In the genomic region with DNA sequence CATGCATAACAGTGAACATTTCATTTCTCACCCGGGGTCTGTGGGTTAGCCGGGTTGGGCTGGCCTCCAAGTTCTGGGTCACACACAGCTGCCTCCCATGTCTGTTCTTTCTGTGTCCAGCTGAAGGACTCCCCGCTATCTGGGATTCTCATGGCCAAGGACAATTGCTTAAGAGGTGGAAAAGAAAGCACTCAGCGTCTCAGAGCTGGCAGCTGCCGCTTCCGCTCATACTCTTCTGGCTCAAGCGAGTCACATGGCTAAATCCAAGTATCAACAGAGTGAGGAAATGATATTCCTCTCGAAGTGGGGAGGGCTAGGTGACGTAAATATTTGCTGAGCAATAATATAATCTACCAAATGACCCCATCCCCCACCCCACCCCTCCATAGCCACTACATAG, we compare ENCODE assay signal across 8 mouse cellular contexts. TPM values are rescaled to one million over a fixed set of nuclear protein-coding genes. Genes with fewer than 3 reads are reported as not detected.
DNase-seq lines count a peak whose midpoint lies in the region; ATAC-seq and TF ChIP-seq lines count a peak whose summit lies in the region.

No protein-coding gene starts in this region.

- TF ChIP-seq CTCF in liver, embryonic 14.5 days (IDR thresholded peaks at IDR 0.05; ENCODE audit: low read depth): no peak

- no peak for ATAC-seq in embryonic facial prominence, embryonic 15.5 days (ENCODE audit: insufficient number of reproducible peaks, low FRiP score, low TSS enrichment, low read depth)
- peak; percentile 60 for ATAC-seq in liver, embryonic 14.5 days (ENCODE audit: insufficient read depth)
- ATAC-seq in stomach, embryonic 15.5 days (ENCODE audit: insufficient read depth, low FRiP score, low read depth): peak; percentile 69; the same call in 1 of the 2 replicates

- no peaks in the 10 kb centered on the region for H3K9me3 ChIP-seq in heart, embryonic 10.5 days
- H3K9me3 ChIP-seq in embryonic facial prominence, embryonic 15.5 days (replicated peaks): no peaks in the 10 kb centered on the region
- no peaks in the 10 kb centered on the region for H3K9me3 ChIP-seq in liver, embryonic 14.5 days (ENCODE audit: control insufficient read depth, low read length)
- no peaks in the 10 kb centered on the region for H3K9me3 ChIP-seq in stomach, embryonic 15.5 days

- H3K27ac ChIP-seq in heart, embryonic 10.5 days: no peak overlapping the region; the same call in 1 of the 2 replicates
- H3K27ac ChIP-seq in embryonic facial prominence, embryonic 15.5 days (replicated peaks): peak overlapping the region; percentile 80
- peak overlapping the region; percentile 74 for H3K27ac ChIP-seq in liver, embryonic 14.5 days
- H3K27ac ChIP-seq in stomach, embryonic 15.5 days: peak overlapping the region; percentile 77

- intact Hi-C loops in heart, postnatal 36 days (cut with DNase I): loop anchor here (2.0 to 10.0 kb wide), 4 partner anchors 27 to 177 kb away; no protein-coding TSS in a partner anchor

- no peak overlapping the region for H3K4me3 ChIP-seq in heart, embryonic 10.5 days
- H3K4me3 ChIP-seq in embryonic facial prominence, embryonic 15.5 days (replicated peaks): no peak overlapping the region
- H3K4me3 ChIP-seq in liver, embryonic 14.5 days (ENCODE audit: insufficient read depth in 1 of 2, low read depth in 2 of 2, low read length in 2 of 2): peak overlapping the region; percentile 31 to 53
- H3K4me3 ChIP-seq in stomach, embryonic 15.5 days (replicated peaks): no peak overlapping the region

- WGBS in heart, embryonic 10.5 days: 55% methylated on average over 9 of the region's 9 CpGs
- WGBS in embryonic facial prominence, embryonic 15.5 days: 47% methylated on average over 9 of the region's 9 CpGs
- 34% methylated on average over 9 of the region's 9 CpGs for WGBS in liver, embryonic 14.5 days (ENCODE audit: insufficient replicate concordance)
- 12% methylated on average over 9 of the region's 9 CpGs for WGBS in stomach, embryonic 15.5 days

- H3K36me3 ChIP-seq in heart, embryonic 10.5 days: no peaks in the 10 kb centered on the region
- no peaks in the 10 kb centered on the region for H3K36me3 ChIP-seq in embryonic facial prominence, embryonic 15.5 days
- no peaks in the 10 kb centered on the region for H3K36me3 ChIP-seq in liver, embryonic 14.5 days (replicated peaks; ENCODE audit: control insufficient read depth, insufficient read depth, low read depth)
- no peaks in the 10 kb centered on the region for H3K36me3 ChIP-seq in stomach, embryonic 15.5 days

- DNase-seq in heart, adult 11 months: peak; percentile 99
- no peak for DNase-seq in heart, embryonic 10.5 days (ENCODE audit: low spot score)
- peak; percentile 74 to 76 for DNase-seq in heart, postnatal 36 days
- peak in 1 of 3 experiments; percentile 32 for DNase-seq in liver, embryonic 14.5 days (ENCODE audit: low read depth in 3 of 3, low spot score in 3 of 3)
- DNase-seq in cerebellum, adult 9-11 months: no peak
- DNase-seq in layer of hippocampus, postnatal 25 days (ENCODE audit: extremely low spot score in 1 of 2, low spot score in 1 of 2): no peak

- no peak for TF ChIP-seq EP300 in liver, embryonic 14.5 days (IDR thresholded peaks at IDR 0.05; ENCODE audit: low read depth)

- H3K4me2 ChIP-seq in embryonic facial prominence, embryonic 15.5 days (replicated peaks): no peak overlapping the region
- H3K4me2 ChIP-seq in liver, embryonic 14.5 days (ENCODE audit: low read depth): peak overlapping the region; percentile 70
- peak overlapping the region; percentile 33; the same call in 1 of the 2 replicates for H3K4me2 ChIP-seq in stomach, embryonic 15.5 days

- H3K4me1 ChIP-seq in heart, embryonic 10.5 days: peaks cover 25% of the 10 kb centered on the region
- peaks cover 43% of the 10 kb centered on the region for H3K4me1 ChIP-seq in embryonic facial prominence, embryonic 15.5 days
- H3K4me1 ChIP-seq in liver, embryonic 14.5 days (replicated peaks; ENCODE audit: control insufficient read depth in 2 of 2, insufficient read depth in 2 of 2, low read length in 1 of 2): peaks cover 33 to 42% of the 10 kb centered on the region in 2 experiments
- peaks cover 27% of the 10 kb centered on the region for H3K4me1 ChIP-seq in stomach, embryonic 15.5 days

- no peaks in the 10 kb centered on the region for H3K27me3 ChIP-seq in heart, embryonic 10.5 days (ENCODE audit: insufficient read depth, poor library complexity, severe bottlenecking)
- no peaks in the 10 kb centered on the region for H3K27me3 ChIP-seq in embryonic facial prominence, embryonic 15.5 days
- H3K27me3 ChIP-seq in liver, embryonic 14.5 days (ENCODE audit: control insufficient read depth, insufficient read depth, low read length): no peaks in the 10 kb centered on the region; the same call in 1 of the 2 replicates
- H3K27me3 ChIP-seq in stomach, embryonic 15.5 days (replicated peaks): no peaks in the 10 kb centered on the region

- no peak overlapping the region for H3K9ac ChIP-seq in embryonic facial prominence, embryonic 15.5 days
- H3K9ac ChIP-seq in liver, embryonic 14.5 days (replicated peaks): peak overlapping the region; percentile 49
- H3K9ac ChIP-seq in stomach, embryonic 15.5 days: no peak overlapping the region

RNA-seq across cellular contexts. Expression of a gene that starts 25.9 kb away (rescaled TPM):
- 54.7 and 69.5 TPM in 2 replicates for polyA plus RNA-seq in heart, embryonic 10.5 days (2016; fragmentation: Nextera tagmentation; extraction: Ambion mirVana)
- 69.8 and 71.7 TPM in 2 replicates for polyA plus RNA-seq in embryonic facial prominence, embryonic 15.5 days (2015; fragmentation: Nextera tagmentation; extraction: Ambion mirVana)
- 10 to 100 TPM; 46.9 to 50.5 TPM for total RNA-seq in heart, postnatal 36 days (2021)
- polyA plus RNA-seq in liver, embryonic 14.5 days (2012; rRNA removed): 17.9 and 33.6 TPM in 2 replicates
- 51.2 and 58.0 TPM in 2 replicates for polyA plus RNA-seq in liver, embryonic 14.5 days (2014; fragmentation: Nextera tagmentation; extraction: Ambion mirVana)
- 69.2 and 76.9 TPM in 2 replicates for polyA plus RNA-seq in stomach, embryonic 15.5 days (2015; fragmentation: Nextera tagmentation; extraction: Ambion mirVana)
- 10 to 100 TPM; 79.4 to 87.1 TPM for total RNA-seq in layer of hippocampus, postnatal 25 days (2021)

Comparison
In these comparisons a context has a peak if more than half of its experiments do, and no peak if none do; other contexts are left out.
1. DNase-seq: peak in heart, adult 11 months (single experiment) and heart, postnatal 36 days (2 of 2); none in heart, embryonic 10.5 days (single experiment), cerebellum, adult 9-11 months (single experiment) and layer of hippocampus, postnatal 25 days (0 of 2).
2. H3K4me3 ChIP-seq: peak in liver, embryonic 14.5 days (2 of 2); none in heart, embryonic 10.5 days (single experiment), embryonic facial prominence, embryonic 15.5 days (single experiment) and stomach, embryonic 15.5 days (single experiment).